ENCODE assay signal across 21 mouse cellular contexts in the genomic region with DNA sequence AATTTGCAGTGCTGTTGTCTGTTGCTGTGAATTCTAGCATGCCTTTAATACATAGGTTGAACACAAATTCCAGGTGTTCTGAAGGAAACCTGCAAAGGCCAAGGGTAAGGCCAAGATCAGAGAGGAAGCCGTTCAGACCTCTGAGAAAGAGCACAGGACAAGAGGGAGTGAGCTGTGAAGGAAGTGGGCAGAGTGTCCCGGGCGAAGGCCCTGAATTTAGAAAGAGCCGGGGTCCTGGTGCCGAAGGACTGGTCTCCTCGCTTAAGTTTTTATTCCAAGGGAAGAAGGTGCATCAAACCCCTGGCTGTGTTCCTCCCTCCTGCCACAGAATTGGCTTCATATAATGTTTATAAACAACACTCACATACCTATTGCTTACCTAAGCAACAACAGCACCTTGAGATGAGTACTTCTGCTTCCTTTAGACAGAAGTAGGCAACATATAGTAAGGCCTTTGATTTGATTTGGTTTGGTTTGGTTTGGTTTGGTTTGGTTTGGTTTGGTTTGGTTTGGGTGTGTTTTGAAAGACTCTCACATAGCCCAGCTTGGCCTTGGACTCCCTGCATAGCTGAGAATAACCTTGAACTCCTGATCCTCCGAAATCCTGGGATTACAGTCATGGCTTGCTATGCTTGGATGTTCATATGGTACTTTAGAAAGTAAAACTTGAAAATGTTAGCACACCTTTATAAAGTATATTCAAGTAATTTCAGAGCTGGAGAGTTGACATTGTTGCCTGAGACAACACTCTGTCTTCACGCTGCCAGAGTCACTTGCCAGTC.
"Had no signal": no experiment of that assay in that cellular context is flagged by ENCODE, and none has a peak within 500 bp of the region (broad histone marks: within the 10 kb centered on the region; RNA-seq: fewer than 3 reads in every experiment).

No protein-coding gene starts in this region.

- H3K4me1 ChIP-seq: limb, embryonic 15.5 days; liver, embryonic 15.5 days; stomach, embryonic 15.5 days had no signal

- H3K4me3 ChIP-seq: limb, embryonic 12.5 days; limb, embryonic 15.5 days; liver, embryonic 12.5 days; liver, embryonic 15.5 days; midbrain, embryonic 12.5 days; midbrain, embryonic 15.5 days; myocyte; neural tube, embryonic 13.5 days; stomach, embryonic 15.5 days had no signal

- H3K27me3 ChIP-seq: limb, embryonic 12.5 days; limb, embryonic 15.5 days; liver, embryonic 12.5 days; liver, embryonic 15.5 days; midbrain, embryonic 12.5 days; midbrain, embryonic 15.5 days; neural tube, embryonic 13.5 days; stomach, embryonic 15.5 days had no signal

- H3K36me3 ChIP-seq: limb, embryonic 12.5 days; limb, embryonic 15.5 days; liver, embryonic 12.5 days; liver, embryonic 15.5 days; midbrain, embryonic 12.5 days; midbrain, embryonic 15.5 days; neural tube, embryonic 13.5 days; stomach, embryonic 15.5 days had no signal

- H3K27ac ChIP-seq: limb, embryonic 12.5 days; limb, embryonic 15.5 days; liver, embryonic 12.5 days; liver, embryonic 15.5 days; midbrain, embryonic 12.5 days; midbrain, embryonic 15.5 days; neural tube, embryonic 13.5 days; stomach, embryonic 15.5 days had no signal

- DNase-seq: kidney, adult 11 months; kidney, postnatal 25 days; left cerebral cortex, postnatal 4 days; lung, adult 2 months; lung, postnatal 14 days; lung, postnatal 4 days; retina, postnatal 1 day; right cerebral cortex, postnatal 25 days; spleen, adult 18-20 months; thymus, adult 2 months; thymus, postnatal 14 days; thymus, postnatal 4 days had no signal
